Mouse (Mus musculus) embryonic facial prominence, embryonic 10.5 days (tissue): ENCODE results near the gene Hfm1. TPM values are rescaled to one million over a fixed set of nuclear protein-coding genes. Genes with fewer than 3 reads are reported as not detected.

Source experiments
- DNase-seq: peaks from one replicate; pipeline ENCODE4 v3.0.0-alpha.2; 2017; ENCODE audit warnings: low spot score
- H3K27ac ChIP-seq: fragments of 300-500 bp; sonication (generic); replicated peaks from 2 replicates; pipeline ENCODE4 v1.5.1; 2016; ENCODE audit warnings: mild to moderate bottlenecking
- H3K27me3 ChIP-seq: fragments of 300-500 bp; sonication (generic); replicated peaks from 2 replicates; pipeline ENCODE4 v1.6.1; 2016; ENCODE audit warnings: low read depth, mild to moderate bottlenecking; ENCODE audit not compliant: poor library complexity, severe bottlenecking
- H3K36me3 ChIP-seq: fragments of 300-500 bp; sonication (generic); replicated peaks from 2 replicates; pipeline ENCODE4 v1.6.1; 2016; ENCODE audit warnings: mild to moderate bottlenecking, moderate library complexity
- H3K4me1 ChIP-seq: fragments of 300-500 bp; sonication (generic); 2 replicates; pipeline ENCODE4 v1.6.1; 2016
- H3K4me3 ChIP-seq: fragments of 300-500 bp; sonication (generic); 2 replicates; pipeline ENCODE4 v1.5.1; 2016; ENCODE audit warnings: mild to moderate bottlenecking, moderate library complexity
- H3K9me3 ChIP-seq: fragments of 300-500 bp; sonication (generic); 2 replicates; pipeline ENCODE4 v1.6.1; 2016; ENCODE audit warnings: mild to moderate bottlenecking
- WGBS: fragments of 180-500 bp; shearing (Covaris S2); methylation state at CpG from one replicate; pipeline ENCODE4 v1.1.7; 2016; 5-methylcytosine and 5-hydroxymethylcytosine counted together
- polyA plus RNA-seq: library from polyadenylated mRNA; unstranded; fragments of >200 nt; fragmentation: Nextera tagmentation; extraction: Ambion mirVana; gene quantifications from 2 replicates; pipeline ENCODE4 v1.2.1, GENCODE M21; 2016

The Hfm1 gene
- polyA plus RNA-seq, 1 experiment from 2014 or later = 3.0 TPM

GRCm38 (mm10) chr5:106830775-106831174, 95.3 kb downstream of the Hfm1 start:
- 50% methylated on average over 4 of the region's 4 CpGs for WGBS
- Histone ChIP-seq H3K4me1 (peaks cover 11% of the 10 kb centered on the region), H3K27me3 (peaks cover 5% of the 10 kb centered on the region; the same call in 1 of the 2 replicates), H3K9me3 (peaks cover 3% of the 10 kb centered on the region; the same call in 1 of the 2 replicates), H3K27ac (no peak overlapping the region), H3K36me3 (no peaks in the 10 kb centered on the region), H3K4me3 (no peak overlapping the region)
- DNase-seq = no peak

- no peak for DNase-seq
- H3K27me3 ChIP-seq = peaks cover 5% of the 10 kb centered on the region; the same call in 1 of the 2 replicates
- no peak overlapping the region for H3K27ac ChIP-seq
- H3K4me3 ChIP-seq = no peak overlapping the region
- H3K9me3 ChIP-seq = peaks cover 3% of the 10 kb centered on the region; the same call in 1 of the 2 replicates
- H3K4me1 ChIP-seq = peaks cover 18% of the 10 kb centered on the region
- H3K36me3 ChIP-seq = no peaks in the 10 kb centered on the region
These were observed 99.4 kb downstream of the Hfm1 start for GRCm38 (mm10) chr5:106826740-106827139.

- peaks cover 12% of the 10 kb centered on the region for H3K4me1 ChIP-seq
- H3K9me3 ChIP-seq = peaks cover 3% of the 10 kb centered on the region; the same call in 1 of the 2 replicates
- WGBS = 63% methylated on average over 8 of the region's 8 CpGs
- DNase-seq = no peak
- no peaks in the 10 kb centered on the region for H3K36me3 ChIP-seq
- H3K4me3 ChIP-seq = no peak overlapping the region
- H3K27me3 ChIP-seq = peaks cover 5% of the 10 kb centered on the region; the same call in 1 of the 2 replicates
- H3K27ac ChIP-seq = no peak overlapping the region
These were observed 100.1 kb downstream of the Hfm1 start for GRCm38 (mm10) chr5:106826044-106826443.

GRCm38 (mm10) chr5:106825301-106825853, 100.7 kb downstream of the Hfm1 start:
- Histone ChIP-seq H3K36me3 (no peaks in the 10 kb centered on the region), H3K4me3 (peak overlapping the region; percentile 55), H3K4me1 (peaks cover 8% of the 10 kb centered on the region), H3K27me3 (peaks cover 5% of the 10 kb centered on the region; the same call in 1 of the 2 replicates), H3K9me3 (peaks cover 3% of the 10 kb centered on the region; the same call in 1 of the 2 replicates), H3K27ac (peak overlapping the region; percentile 66)
- peak; percentile 65 for DNase-seq
- 12% methylated on average over 19 of the region's 19 CpGs for WGBS

- Histone ChIP-seq H3K4me1 (peaks cover 8% of the 10 kb centered on the region), H3K9me3 (peaks cover 3% of the 10 kb centered on the region; the same call in 1 of the 2 replicates), H3K36me3 (no peaks in the 10 kb centered on the region), H3K27me3 (peaks cover 5% of the 10 kb centered on the region; the same call in 1 of the 2 replicates), H3K4me3 (no peak overlapping the region), H3K27ac (no peak overlapping the region)
- 86% methylated on average over 5 of the region's 5 CpGs for WGBS
- DNase-seq = no peak
These were observed 101.4 kb downstream of the Hfm1 start for GRCm38 (mm10) chr5:106824716-106825115.

GRCm38 (mm10) chr5:106819630-106820029, 106.5 kb downstream of the Hfm1 start:
- Histone ChIP-seq H3K9me3 (no peaks in the 10 kb centered on the region), H3K4me1 (no peaks in the 10 kb centered on the region), H3K27me3 (peaks cover 23% of the 10 kb centered on the region), H3K4me3 (no peak overlapping the region), H3K36me3 (no peaks in the 10 kb centered on the region), H3K27ac (no peak overlapping the region)
- DNase-seq = no peak
- 87% methylated on average over 8 of the region's 8 CpGs for WGBS

GRCm38 (mm10) chr5:106815923-106816654, 110.0 kb downstream of the Hfm1 start:
- Histone ChIP-seq H3K4me3 (peak overlapping the region; percentile 34), H3K9me3 (no peaks in the 10 kb centered on the region), H3K4me1 (peaks cover 7% of the 10 kb centered on the region), H3K36me3 (no peaks in the 10 kb centered on the region), H3K27me3 (peaks cover 39% of the 10 kb centered on the region), H3K27ac (no peak overlapping the region)
- DNase-seq = no peak
- WGBS = 54% methylated on average over 15 of the region's 15 CpGs

GRCm38 (mm10) chr5:106814611-106815010, 111.5 kb downstream of the Hfm1 start:
- Histone ChIP-seq H3K27ac (no peak overlapping the region), H3K4me3 (no peak overlapping the region), H3K27me3 (peaks cover 39% of the 10 kb centered on the region), H3K36me3 (no peaks in the 10 kb centered on the region), H3K4me1 (peaks cover 12% of the 10 kb centered on the region), H3K9me3 (no peaks in the 10 kb centered on the region)
- WGBS = 68% methylated on average over 6 of the region's 6 CpGs
- no peak for DNase-seq

DNA sequence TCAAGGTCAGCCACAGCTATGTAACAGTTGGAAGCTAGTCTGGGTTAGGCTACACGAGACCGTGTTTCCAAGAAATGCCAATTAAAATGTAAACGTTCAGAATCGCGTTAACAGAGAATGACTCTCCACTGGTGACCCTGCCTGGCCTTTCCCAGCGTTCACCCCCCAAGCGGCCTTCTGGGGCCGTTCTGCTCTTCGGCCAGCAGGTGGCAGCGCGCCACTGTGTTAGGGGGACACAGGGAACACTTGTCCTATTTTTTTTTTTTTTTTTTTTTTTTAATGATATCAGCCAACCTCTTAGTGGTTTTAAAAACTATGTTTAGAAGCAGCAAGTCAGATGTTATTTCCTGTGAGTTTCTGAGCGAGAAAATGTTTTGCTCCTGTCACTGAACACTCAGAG, 123.0 kb downstream of the Hfm1 start:
- H3K36me3 ChIP-seq = no peaks in the 10 kb centered on the region
- no peak overlapping the region for H3K27ac ChIP-seq
- H3K27me3 ChIP-seq = peaks cover 14% of the 10 kb centered on the region
- WGBS = 2% methylated on average over 12 of the region's 12 CpGs
- H3K9me3 ChIP-seq = no peaks in the 10 kb centered on the region
- H3K4me3 ChIP-seq = no peak overlapping the region
- H3K4me1 ChIP-seq = peaks cover 16% of the 10 kb centered on the region
- DNase-seq = peak; percentile 77

DNA sequence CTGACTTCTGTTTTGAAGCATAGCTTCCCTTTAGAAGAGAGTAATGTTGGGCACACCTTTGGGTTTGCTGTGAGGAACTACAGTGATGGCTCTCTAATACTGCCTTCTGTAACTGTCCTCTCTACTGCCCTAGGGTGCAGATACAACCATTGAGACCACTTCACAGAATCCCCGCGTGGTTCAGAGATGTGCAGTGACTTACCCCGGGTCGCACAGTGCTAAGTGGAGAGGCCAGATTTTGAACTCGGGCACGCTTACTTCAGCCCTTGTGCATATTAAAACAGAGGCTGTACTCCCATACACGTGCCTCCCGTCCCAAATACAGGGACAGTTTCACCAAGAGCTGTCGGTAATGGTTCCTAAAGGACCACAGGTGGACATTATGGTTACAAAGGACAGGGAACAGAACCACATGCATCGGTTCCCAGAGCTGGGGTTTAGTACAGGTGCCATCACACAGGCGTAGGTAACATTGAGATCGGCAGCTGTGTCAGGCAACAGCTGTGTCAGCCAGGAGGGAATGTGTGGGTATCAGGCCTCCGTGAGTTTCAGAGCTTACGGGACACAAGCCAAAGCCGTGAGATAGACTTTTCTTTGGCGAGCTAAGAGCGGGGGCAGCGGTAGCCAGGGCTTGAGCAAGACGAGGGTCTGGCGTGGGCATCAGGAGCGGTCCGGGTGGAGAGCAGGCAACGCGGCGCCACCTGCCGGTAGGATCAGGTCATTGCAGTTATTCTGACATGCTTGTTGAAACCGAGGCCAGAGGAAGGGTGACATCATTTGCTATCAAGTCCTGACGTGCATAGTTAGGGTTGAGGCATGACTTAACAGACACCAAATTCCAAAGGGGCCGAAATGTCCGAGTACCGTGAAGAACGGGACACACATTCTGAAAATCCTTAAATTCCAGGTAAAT, 124.0 kb downstream of the Hfm1 start:
- 7% methylated on average over 32 of the region's 32 CpGs for WGBS
- Histone ChIP-seq H3K27me3 (peaks cover 14% of the 10 kb centered on the region), H3K36me3 (no peaks in the 10 kb centered on the region), H3K4me3 (peak overlapping the region; percentile 49), H3K9me3 (no peaks in the 10 kb centered on the region), H3K4me1 (peaks cover 16% of the 10 kb centered on the region), H3K27ac (no peak overlapping the region)
- DNase-seq = peak; percentile 93

DNA sequence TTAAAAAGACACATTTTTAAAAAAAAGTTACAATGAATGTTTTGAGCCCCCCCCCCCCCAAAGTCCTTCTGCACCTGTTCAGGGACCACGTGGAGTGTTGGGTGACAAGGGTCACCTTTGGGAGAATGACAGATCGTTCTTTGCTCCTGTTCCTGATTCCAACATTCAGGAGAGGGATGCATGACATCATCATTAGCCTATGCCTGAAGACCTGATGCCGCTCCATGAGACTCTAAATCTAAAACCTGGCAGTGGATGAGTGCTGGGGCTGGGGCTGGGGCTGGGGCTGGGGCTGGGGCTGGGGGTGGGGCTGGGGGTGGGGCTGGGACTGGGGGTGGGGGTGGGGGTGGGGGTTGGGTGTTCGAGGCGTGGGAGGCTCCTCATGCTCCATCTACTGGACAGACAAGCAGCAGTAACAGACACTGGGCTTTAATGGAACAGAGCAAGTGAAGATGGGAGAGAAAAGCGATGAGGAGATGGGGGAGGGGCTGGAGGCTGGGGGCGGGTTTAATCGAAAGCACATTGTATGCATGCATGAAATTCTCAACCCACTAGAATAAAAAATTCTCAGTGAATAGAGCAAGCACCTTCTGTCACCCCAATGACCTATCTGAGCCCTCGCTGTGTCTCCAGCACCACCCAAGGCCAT, 124.8 kb downstream of the Hfm1 start:
- peaks cover 16% of the 10 kb centered on the region for H3K4me1 ChIP-seq
- 19% methylated on average over 9 of the region's 9 CpGs for WGBS
- H3K36me3 ChIP-seq = no peaks in the 10 kb centered on the region
- peaks cover 14% of the 10 kb centered on the region for H3K27me3 ChIP-seq
- H3K9me3 ChIP-seq = no peaks in the 10 kb centered on the region
- H3K4me3 ChIP-seq = no peak overlapping the region; the same call in 1 of the 2 replicates
- no peak overlapping the region for H3K27ac ChIP-seq
- peak; percentile 24 for DNase-seq

DNA sequence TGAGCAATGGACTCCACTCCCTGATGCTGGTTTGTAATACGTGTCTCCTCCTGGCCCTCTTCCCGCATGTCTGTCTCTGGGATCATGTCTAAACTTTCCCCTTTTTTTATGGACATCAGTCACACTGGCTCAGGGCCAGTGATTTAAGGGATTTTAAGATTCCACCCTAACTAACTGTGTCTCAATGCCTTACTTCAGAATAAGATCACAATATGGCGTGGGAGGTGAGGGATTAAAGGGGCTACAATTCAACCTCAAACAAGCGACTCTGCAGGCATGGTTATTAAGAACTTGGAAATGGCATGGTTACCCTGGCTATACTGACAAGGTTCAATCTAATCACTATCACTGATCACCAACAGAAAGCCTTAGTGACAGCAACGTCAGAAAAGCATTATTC, 128.2 kb downstream of the Hfm1 start:
- Histone ChIP-seq H3K36me3 (no peaks in the 10 kb centered on the region), H3K27me3 (peaks cover 18% of the 10 kb centered on the region), H3K27ac (no peak overlapping the region), H3K9me3 (no peaks in the 10 kb centered on the region), H3K4me3 (no peak overlapping the region), H3K4me1 (peaks cover 16% of the 10 kb centered on the region)
- 80% methylated on average over 5 of the region's 5 CpGs for WGBS
- no peak for DNase-seq
